Mouse (Mus musculus): Measurements from ENCODE around the gene Tor4a. TPM values are rescaled to one million over a fixed set of nuclear protein-coding genes. Genes with fewer than 3 reads are reported as not detected.

Gene Tor4a
- polyA plus RNA-seq, 1 experiment from 2014 or later, result 5.5 TPM

GRCm38 (mm10) chr2:25177076-25177475, 19.6 kb downstream of the Tor4a start:
- Histone ChIP-seq H3K9me3 (replicated peaks) (no peaks in the 10 kb centered on the region), H3K27ac (no peak overlapping the region; the same call in 1 of the 2 replicates), H3K4me1 (replicated peaks) (peaks cover 94% of the 10 kb centered on the region), H3K9ac (no peak overlapping the region), H3K4me3 (replicated peaks) (no peak overlapping the region), H3K4me2 (no peak overlapping the region), H3K27me3 (peaks cover 55% of the 10 kb centered on the region), H3K36me3 (no peaks in the 10 kb centered on the region)
- 52% methylated on average over 4 of the region's 4 CpGs for WGBS (ENCODE audit: insufficient replicate concordance)
- ATAC-seq (ENCODE audit: low read depth), result no peak
- no peak for DNase-seq

GRCm38 (mm10) chr2:25176573-25176972, 20.1 kb downstream of the Tor4a start:
- H3K27me3 ChIP-seq, result peaks cover 50% of the 10 kb centered on the region
- H3K4me2 ChIP-seq, result no peak overlapping the region
- no peak overlapping the region for H3K9ac ChIP-seq
- no peaks in the 10 kb centered on the region for H3K9me3 ChIP-seq (replicated peaks)
- no peaks in the 10 kb centered on the region for H3K36me3 ChIP-seq
- ATAC-seq (ENCODE audit: low read depth), result no peak
- no peak overlapping the region for H3K27ac ChIP-seq
- no peak overlapping the region for H3K4me3 ChIP-seq (replicated peaks)
- no peak for DNase-seq
- peaks cover 93% of the 10 kb centered on the region for H3K4me1 ChIP-seq (replicated peaks)
- 54% methylated on average over 6 of the region's 6 CpGs for WGBS (ENCODE audit: insufficient replicate concordance)

- no peak for DNase-seq
Measured at GRCm38 (mm10) chr2:25175690-25176078, 21.0 kb downstream of the Tor4a start.

GRCm38 (mm10) chr2:25174866-25175689, 21.6 kb downstream of the Tor4a start:
- Histone ChIP-seq H3K27ac (peak overlapping the region; percentile 68), H3K4me2 (peak overlapping the region; percentile 32), H3K9me3 (replicated peaks) (no peaks in the 10 kb centered on the region), H3K36me3 (no peaks in the 10 kb centered on the region), H3K4me3 (replicated peaks) (no peak overlapping the region), H3K27me3 (peaks cover 35% of the 10 kb centered on the region), H3K4me1 (replicated peaks) (peaks cover 85% of the 10 kb centered on the region), H3K9ac (peak overlapping the region; percentile 50; the same call in 1 of the 2 replicates)
- 38% methylated on average over 7 of the region's 7 CpGs for WGBS (ENCODE audit: insufficient replicate concordance)
- ATAC-seq (ENCODE audit: low read depth), result peak; percentile 63
- DNase-seq, result no peak

More at GRCm38 (mm10) chr2:25175690-25176078, 21.0 kb downstream of the Tor4a start:
- WGBS (ENCODE audit: insufficient replicate concordance), result 64% methylated on average over 4 of the region's 4 CpGs
- peaks cover 85% of the 10 kb centered on the region for H3K4me1 ChIP-seq (replicated peaks)
- H3K36me3 ChIP-seq, result no peaks in the 10 kb centered on the region
- peak overlapping the region; percentile 68 for H3K27ac ChIP-seq
- H3K4me3 ChIP-seq (replicated peaks), result no peak overlapping the region
- no peak for ATAC-seq (ENCODE audit: low read depth)
- H3K4me2 ChIP-seq, result peak overlapping the region; percentile 32; the same call in 1 of the 2 replicates
- H3K9me3 ChIP-seq (replicated peaks), result no peaks in the 10 kb centered on the region
- H3K9ac ChIP-seq, result 0 out of 2 replicates have a peak overlapping the region, but pooled peaks have one; percentile 50
- H3K27me3 ChIP-seq, result peaks cover 41% of the 10 kb centered on the region

- Histone ChIP-seq H3K36me3 (no peaks in the 10 kb centered on the region), H3K4me2 (no peak overlapping the region), H3K4me3 (replicated peaks) (no peak overlapping the region), H3K9ac (no peak overlapping the region), H3K27me3 (peaks cover 23% of the 10 kb centered on the region), H3K27ac (no peak overlapping the region), H3K9me3 (replicated peaks) (no peaks in the 10 kb centered on the region), H3K4me1 (replicated peaks) (peaks cover 92% of the 10 kb centered on the region)
- WGBS (ENCODE audit: insufficient replicate concordance), result 87% methylated on average over 4 of the region's 4 CpGs
- ATAC-seq (ENCODE audit: low read depth) (no peak), DNase-seq (no peak)
Measured at GRCm38 (mm10) chr2:25173821-25174220, 22.9 kb downstream of the Tor4a start.

- DNase-seq (no peak), ATAC-seq (ENCODE audit: low read depth) (no peak)
- Histone ChIP-seq H3K27ac (no peak overlapping the region), H3K27me3 (peaks cover 11% of the 10 kb centered on the region), H3K4me2 (no peak overlapping the region), H3K9me3 (replicated peaks) (no peaks in the 10 kb centered on the region), H3K4me3 (replicated peaks) (no peak overlapping the region), H3K4me1 (replicated peaks) (peaks cover 92% of the 10 kb centered on the region), H3K36me3 (no peaks in the 10 kb centered on the region), H3K9ac (peak overlapping the region; percentile 43)
- WGBS (ENCODE audit: insufficient replicate concordance), result 25% methylated on average over 8 of the region's 8 CpGs
Measured at GRCm38 (mm10) chr2:25172629-25173028, 24.1 kb downstream of the Tor4a start.

- H3K9ac ChIP-seq, result no peak overlapping the region
- no peaks in the 10 kb centered on the region for H3K9me3 ChIP-seq (replicated peaks)
- H3K4me2 ChIP-seq, result no peak overlapping the region
- no peak overlapping the region for H3K27ac ChIP-seq
- ATAC-seq (ENCODE audit: low read depth) (no peak), DNase-seq (no peak)
- H3K4me3 ChIP-seq (replicated peaks), result no peak overlapping the region
- peaks cover 3% of the 10 kb centered on the region for H3K27me3 ChIP-seq
- peaks cover 91% of the 10 kb centered on the region for H3K4me1 ChIP-seq (replicated peaks)
- no peaks in the 10 kb centered on the region for H3K36me3 ChIP-seq
- 61% methylated on average over 1 of the region's 1 CpGs for WGBS (ENCODE audit: insufficient replicate concordance)
Measured at GRCm38 (mm10) chr2:25171769-25172153, 24.9 kb downstream of the Tor4a start.

- H3K9ac ChIP-seq, result no peak overlapping the region
- H3K27me3 ChIP-seq, result no peaks in the 10 kb centered on the region
- no peak overlapping the region for H3K4me3 ChIP-seq (replicated peaks)
- H3K4me2 ChIP-seq, result no peak overlapping the region
- H3K27ac ChIP-seq, result no peak overlapping the region
- H3K9me3 ChIP-seq (replicated peaks), result no peaks in the 10 kb centered on the region
- no peak for ATAC-seq (ENCODE audit: low read depth)
- 68% methylated on average over 6 of the region's 6 CpGs for WGBS (ENCODE audit: insufficient replicate concordance)
- peaks cover 86% of the 10 kb centered on the region for H3K4me1 ChIP-seq (replicated peaks)
- DNase-seq, result no peak
- no peaks in the 10 kb centered on the region for H3K36me3 ChIP-seq
Measured at GRCm38 (mm10) chr2:25171101-25171768, 25.5 kb downstream of the Tor4a start.

GRCm38 (mm10) chr2:25170326-25171100, 26.2 kb downstream of the Tor4a start:
- H3K27ac ChIP-seq, result no peak overlapping the region
- H3K4me3 ChIP-seq (replicated peaks), result no peak overlapping the region
- H3K9ac ChIP-seq, result no peak overlapping the region
- DNase-seq, result no peak
- ATAC-seq (ENCODE audit: low read depth), result no peak
- no peak overlapping the region for H3K4me2 ChIP-seq
- H3K4me1 ChIP-seq (replicated peaks), result peaks cover 79% of the 10 kb centered on the region
- no peaks in the 10 kb centered on the region for H3K27me3 ChIP-seq
- H3K36me3 ChIP-seq, result no peaks in the 10 kb centered on the region
- H3K9me3 ChIP-seq (replicated peaks), result no peaks in the 10 kb centered on the region
- 50% methylated on average over 10 of the region's 10 CpGs for WGBS (ENCODE audit: insufficient replicate concordance)

GRCm38 (mm10) chr2:25169778-25170177, 26.9 kb downstream of the Tor4a start:
- no peak overlapping the region for H3K9ac ChIP-seq
- DNase-seq (no peak), ATAC-seq (ENCODE audit: low read depth) (no peak)
- no peaks in the 10 kb centered on the region for H3K27me3 ChIP-seq
- no peaks in the 10 kb centered on the region for H3K36me3 ChIP-seq
- no peak overlapping the region for H3K4me3 ChIP-seq (replicated peaks)
- H3K27ac ChIP-seq, result no peak overlapping the region
- peaks cover 71% of the 10 kb centered on the region for H3K4me1 ChIP-seq (replicated peaks)
- WGBS (ENCODE audit: insufficient replicate concordance), result 39% methylated on average over 5 of the region's 5 CpGs
- no peaks in the 10 kb centered on the region for H3K9me3 ChIP-seq (replicated peaks)
- H3K4me2 ChIP-seq, result no peak overlapping the region

GRCm38 (mm10) chr2:25168665-25168978, 28.1 kb downstream of the Tor4a start:
- Histone ChIP-seq H3K27me3 (peaks cover 6% of the 10 kb centered on the region; the same call in 1 of the 2 replicates), H3K9ac (peak overlapping the region; percentile 68; the same call in 1 of the 2 replicates), H3K4me2 (peak overlapping the region; percentile 85), H3K4me3 (replicated peaks) (peak overlapping the region; percentile 59), H3K36me3 (no peaks in the 10 kb centered on the region), H3K27ac (peak overlapping the region; percentile 63), H3K4me1 (replicated peaks) (peaks cover 65% of the 10 kb centered on the region), H3K9me3 (replicated peaks) (no peaks in the 10 kb centered on the region)
- ATAC-seq (ENCODE audit: low read depth) (no peak), DNase-seq (no peak)
- 23% methylated on average over 2 of the region's 2 CpGs for WGBS (ENCODE audit: insufficient replicate concordance)

All from liver, embryonic 13.5 days (tissue).